Mouse (Mus musculus) B cell, adult 2 months (primary cell): ENCODE data around the gene Arhgap25.
A peak's percentile ranks its signal among the peaks of the same experiment; 100 is the strongest.
"Not testable (repeated sequence)": the region's sequence is repeated elsewhere in the genome, so short reads cannot be mapped to it uniquely, and the experiment has no call there.

Experiments used
- DNase-seq, 2 experiments: peaks; one replicate each; pipeline ENCODE4 v3.0.0; 2022

Arhgap25 gene

GRCm38 (mm10) chr6:87502831-87503286 lies 30.2 kb downstream of the Arhgap25 start:
- DNase-seq: peak; percentile 82 to 84

GRCm38 (mm10) chr6:87502411-87502810 lies 30.6 kb downstream of the Arhgap25 start:
- no peak for DNase-seq

- DNase-seq: peak; percentile 47 to 49
These were observed 32.4 kb downstream of the Arhgap25 start for GRCm38 (mm10) chr6:87500696-87501095.

- peak; percentile 44 to 51 for DNase-seq
These were observed 33.3 kb downstream of the Arhgap25 start for GRCm38 (mm10) chr6:87499791-87500190.

- DNase-seq: peak; percentile 61 to 62
These were observed 36.9 kb downstream of the Arhgap25 start for GRCm38 (mm10) chr6:87496143-87496542.

- peak; percentile 48 to 50 for DNase-seq
These were observed 38.7 kb downstream of the Arhgap25 start for GRCm38 (mm10) chr6:87494339-87494738.

- DNase-seq: peak; percentile 58 to 64
These were observed 45.2 kb downstream of the Arhgap25 start for GRCm38 (mm10) chr6:87487657-87488426.

- DNase-seq: no peak
These were observed 48.3 kb downstream of the Arhgap25 start for GRCm38 (mm10) chr6:87484806-87485205.

GRCm38 (mm10) chr6:87483900-87484289 lies 49.2 kb downstream of the Arhgap25 start:
- no peak for DNase-seq

- DNase-seq: no peak
These were observed 49.7 kb downstream of the Arhgap25 start for GRCm38 (mm10) chr6:87483224-87483899.

- no peak for DNase-seq
These were observed 53.6 kb downstream of the Arhgap25 start for GRCm38 (mm10) chr6:87479291-87479999.

- no peak for DNase-seq
These were observed 54.2 kb downstream of the Arhgap25 start for GRCm38 (mm10) chr6:87478847-87479246.

- no peak for DNase-seq
These were observed 57.8 kb downstream of the Arhgap25 start for GRCm38 (mm10) chr6:87475223-87475622.

- not testable (repeated sequence) for DNase-seq
These were observed 63.0 kb downstream of the Arhgap25 start for GRCm38 (mm10) chr6:87470098-87470497.

GRCm38 (mm10) chr6:87468372-87468771 lies 64.7 kb downstream of the Arhgap25 start:
- no peak for DNase-seq

GRCm38 (mm10) chr6:87467373-87467772 lies 65.7 kb downstream of the Arhgap25 start:
- DNase-seq: no peak

- peak; percentile 78 to 81 for DNase-seq
These were observed 66.8 kb downstream of the Arhgap25 start for GRCm38 (mm10) chr6:87466221-87466620.

GRCm38 (mm10) chr6:87455507-87455906 lies 77.6 kb downstream of the Arhgap25 start:
- DNase-seq: no peak

GRCm38 (mm10) chr6:87451771-87452170 lies 81.3 kb downstream of the Arhgap25 start:
- DNase-seq: no peak

- peak; percentile 51 to 52 for DNase-seq
These were observed 82.0 kb downstream of the Arhgap25 start for GRCm38 (mm10) chr6:87451016-87451415.

- no peak for DNase-seq
These were observed 83.5 kb downstream of the Arhgap25 start for GRCm38 (mm10) chr6:87449534-87449933.

GRCm38 (mm10) chr6:87447217-87447616 lies 85.8 kb downstream of the Arhgap25 start:
- no peak for DNase-seq

GRCm38 (mm10) chr6:87445222-87445621 lies 87.8 kb downstream of the Arhgap25 start:
- DNase-seq: no peak
